Mouse (Mus musculus): ENCODE results near the gene Rassf10. TPM values are rescaled to one million over a fixed set of nuclear protein-coding genes. Genes with fewer than 3 reads are reported as not detected.

Rassf10 gene
- polyA plus RNA-seq, 1 experiment: not detected

GRCm38 (mm10) chr7:113005726-113006125, 52.0 kb downstream of the Rassf10 start:
- Histone ChIP-seq H3K4me3 (replicated peaks) (no peak overlapping the region), H3K4me1 (no peaks in the 10 kb centered on the region), H3K27me3 (replicated peaks) (peaks cover 2% of the 10 kb centered on the region), H3K9me3 (no peaks in the 10 kb centered on the region; the same call in 1 of the 2 replicates), H3K36me3 (replicated peaks; ENCODE audit: low read length) (no peaks in the 10 kb centered on the region)
- TF ChIP-seq GATA1 (IDR thresholded peaks at IDR 0.05; ENCODE audit: borderline replicate concordance, low read length) (no peak), FLI1 (IDR thresholded peaks at IDR 0.05; ENCODE audit: low read length) (no peak)
